Mouse (Mus musculus): Measurements from ENCODE around the gene Zfyve21. TPM values are rescaled to one million over a fixed set of nuclear protein-coding genes. Genes with fewer than 3 reads are reported as not detected.

The Zfyve21 gene
- polyA plus RNA-seq, 1 experiment: 146 TPM

DNA sequence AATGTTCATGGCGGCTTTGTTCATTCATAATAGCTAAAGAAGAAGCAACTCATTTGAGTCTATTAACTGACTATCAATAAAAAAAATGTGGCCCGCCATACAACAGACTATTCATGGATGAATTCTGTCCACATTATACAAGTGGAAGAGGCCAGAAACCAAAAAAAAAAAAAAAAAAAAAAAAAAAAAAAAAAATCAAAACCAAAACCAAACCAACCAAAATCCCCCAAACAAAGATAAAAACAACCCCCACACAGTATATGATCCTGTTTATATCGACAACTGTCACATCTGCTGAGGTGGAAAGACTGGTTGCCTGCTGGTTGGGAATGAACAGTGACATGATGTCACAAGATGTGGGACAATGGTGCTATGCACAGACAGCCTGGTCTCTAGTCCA is 61.5 kb downstream of the Zfyve21 start:
- Histone ChIP-seq H3K27ac (ENCODE audit: insufficient read depth, low read depth, low read length) (no peak overlapping the region), H3K27me3 (ENCODE audit: control insufficient read depth, insufficient read depth, low read length) (no peaks in the 10 kb centered on the region), H3K4me1 (ENCODE audit: control insufficient read depth, insufficient read depth, insufficient read length, low read length) (no peaks in the 10 kb centered on the region), H3K4me3 (ENCODE audit: low read depth, low read length) (no peak overlapping the region), H3K36me3 (ENCODE audit: control insufficient read depth, insufficient read depth, low read length) (peaks cover 10% of the 10 kb centered on the region; the same call in 1 of the 2 replicates)
- TF ChIP-seq CTCF (IDR thresholded peaks at IDR 0.05; ENCODE audit: extremely low read depth, insufficient read length, insufficient replicate concordance, low read depth, low read length) (no peak), POLR2A (IDR thresholded peaks at IDR 0.05; ENCODE audit: low read depth, low read length) (no peak)
- WGBS: 90% methylated on average over 3 of the region's 3 CpGs

DNA sequence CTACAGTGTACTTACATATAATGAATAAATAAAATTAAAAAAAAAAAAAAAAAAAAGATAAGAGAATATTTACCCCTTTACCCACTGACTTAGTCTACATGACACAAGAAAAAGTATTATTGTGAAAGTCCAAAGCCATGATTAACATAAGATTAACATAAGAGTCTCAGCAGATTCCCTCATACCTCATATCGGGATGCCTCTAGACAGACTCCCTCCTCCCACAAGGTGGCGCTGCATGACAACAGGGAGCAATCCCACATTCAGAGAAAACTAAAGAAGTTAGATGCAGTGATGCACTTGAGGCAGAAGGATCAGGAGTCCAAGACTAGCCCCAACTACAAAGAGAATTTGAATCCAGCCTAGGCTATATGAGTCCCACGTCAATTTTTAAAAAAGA is 64.2 kb downstream of the Zfyve21 start:
- TF ChIP-seq POLR2A (IDR thresholded peaks at IDR 0.05; ENCODE audit: low read depth, low read length) (no peak), CTCF (IDR thresholded peaks at IDR 0.05; ENCODE audit: extremely low read depth, insufficient read length, insufficient replicate concordance, low read depth, low read length) (peak; percentile 88; the same call in 1 of the 2 replicates)
- H3K27me3 ChIP-seq (ENCODE audit: control insufficient read depth, insufficient read depth, low read length): no peaks in the 10 kb centered on the region
- 10% methylated on average over 3 of the region's 3 CpGs for WGBS
- H3K4me3 ChIP-seq (ENCODE audit: low read depth, low read length): no peak overlapping the region
- 0 out of 2 replicates have a peak, but pooled peaks cover 2% of the 10 kb centered on the region for H3K4me1 ChIP-seq (ENCODE audit: control insufficient read depth, insufficient read depth, insufficient read length, low read length)
- H3K36me3 ChIP-seq (ENCODE audit: control insufficient read depth, insufficient read depth, low read length): no peaks in the 10 kb centered on the region
- H3K27ac ChIP-seq (ENCODE audit: insufficient read depth, low read depth, low read length): no peak overlapping the region

Other genes with a start within 250 kb of the Zfyve21 start
- gene Mark3, start 239.6 kb upstream of the Zfyve21 start, polyA plus RNA-seq (2012; rRNA removed): 9.8 and 19.3 TPM in 2 replicates
- 599 and 1,328 TPM in 2 replicates for gene Ckb, start 141.8 kb upstream of the Zfyve21 start, polyA plus RNA-seq (2012; rRNA removed)
- 24.9 and 33.6 TPM in 2 replicates for gene Trmt61a, start 136.1 kb upstream of the Zfyve21 start, polyA plus RNA-seq (2012; rRNA removed)
- gene Bag5, start 100.9 kb upstream of the Zfyve21 start, polyA plus RNA-seq (2012; rRNA removed): 3.4 and 5.5 TPM in 2 replicates
- 12.1 and 16.7 TPM in 2 replicates for gene Apopt1, start 100.9 kb upstream of the Zfyve21 start, polyA plus RNA-seq (2012; rRNA removed)
- 37.2 and 55.8 TPM in 2 replicates for gene Klc1, start 55.3 kb upstream of the Zfyve21 start, polyA plus RNA-seq (2012; rRNA removed)
- 6.5 and 9.3 TPM in 2 replicates for gene Xrcc3, start 297 bp upstream of the Zfyve21 start, polyA plus RNA-seq (2012; rRNA removed)
- gene Ppp1r13b, start 93.9 kb downstream of the Zfyve21 start, polyA plus RNA-seq (2012; rRNA removed): 12.2 and 22.8 TPM in 2 replicates
- gene Atp5mpl, start 152.8 kb downstream of the Zfyve21 start, polyA plus RNA-seq (2012; rRNA removed): 17.1 and 34.2 TPM in 2 replicates
- 0.04 and 0.09 TPM in 2 replicates for gene Tdrd9, start 157.4 kb downstream of the Zfyve21 start, polyA plus RNA-seq (2012; rRNA removed)
- not detected in 2 replicates for gene Rd3l, start 167.1 kb downstream of the Zfyve21 start, polyA plus RNA-seq (2012; rRNA removed)

All from small intestine, adult 2 months (tissue).